In genomic region chr19:47510473-47511293, GRCm38 (mm10) we compare ENCODE assay signal across 8 mouse cellular contexts. TPM values are rescaled to one million over a fixed set of nuclear protein-coding genes. Genes with fewer than 3 reads are reported as not detected.
DNase-seq lines count a peak whose midpoint lies in the region; ATAC-seq and TF ChIP-seq lines count a peak whose summit lies in the region.

No protein-coding gene starts in this region.

- 45% methylated on average over 25 of the region's 25 CpGs for WGBS in kidney, adult 2 months
- WGBS in lung, embryonic 16.5 days = 45% methylated on average over 25 of the region's 25 CpGs

- TF ChIP-seq CTCF in kidney, adult 2 months (conservative IDR thresholded peaks at IDR 0.05; ENCODE audit: insufficient read depth, insufficient read length, low read depth, low read length) = no peak

- H3K4me3 ChIP-seq in kidney, adult 2 months (ENCODE audit: insufficient read depth, low read depth, low read length) = no peak overlapping the region
- no peak overlapping the region for H3K4me3 ChIP-seq in lung, embryonic 16.5 days (ENCODE audit: low read length)

- H3K4me1 ChIP-seq in kidney, adult 2 months (ENCODE audit: control insufficient read depth, insufficient read depth, low read length) = peaks cover 7% of the 10 kb centered on the region; the same call in 1 of the 2 replicates
- peaks cover 40% of the 10 kb centered on the region for H3K4me1 ChIP-seq in lung, embryonic 16.5 days (replicated peaks; ENCODE audit: control insufficient read depth, insufficient read depth, low read length)

- 0 out of 2 replicates have a peak overlapping the region, but pooled peaks have one; percentile 45 for H3K9ac ChIP-seq in lung, embryonic 16.5 days (ENCODE audit: low read length)

- peak; percentile 2; the same call in 1 of the 2 replicates for ATAC-seq in granulocyte monocyte progenitor cell, adult 5-6 weeks (replicated peaks; ENCODE audit: poor library complexity, severe bottlenecking)
- ATAC-seq in lung, embryonic 16.5 days (ENCODE audit: low read depth) = peak; percentile 47

- no peak overlapping the region for H3K4me2 ChIP-seq in lung, embryonic 16.5 days (ENCODE audit: low read depth, low read length)

- DNase-seq in 3T3-L1 (ENCODE audit: low read depth, low spot score) (peak; percentile 56), R1 (ENCODE audit: low read depth, low spot score) (peak; percentile 44)
- peak; percentile 79 for DNase-seq in kidney, adult 2 months
- peak; percentile 28 for DNase-seq in splenic B cell, adult 2 months (ENCODE audit: low read depth, low spot score)
- DNase-seq in left cerebral cortex, adult 8-10 months (ENCODE audit: low spot score in 2 of 2) = no peak
- DNase-seq in cerebellum, adult 11 months = no peak

- H3K27ac ChIP-seq in kidney, adult 2 months (ENCODE audit: insufficient read depth, low read depth, low read length) = peak overlapping the region; percentile 77
- H3K27ac ChIP-seq in lung, embryonic 16.5 days (ENCODE audit: low read length) = peak overlapping the region; percentile 89

- no peaks in the 10 kb centered on the region for H3K36me3 ChIP-seq in kidney, adult 2 months (ENCODE audit: control insufficient read depth, insufficient read depth, low read length)
- H3K36me3 ChIP-seq in lung, embryonic 16.5 days (ENCODE audit: control insufficient read depth, insufficient read depth, low read length) = peaks cover 8% of the 10 kb centered on the region
- H3K36me3 ChIP-seq in splenic B cell, adult 2 months (ENCODE audit: control insufficient read depth, insufficient read depth, low read length, poor library complexity, severe bottlenecking) = no peaks in the 10 kb centered on the region

- no peaks in the 10 kb centered on the region for H3K27me3 ChIP-seq in kidney, adult 2 months (replicated peaks; ENCODE audit: control insufficient read depth, insufficient read depth, low read length)
- H3K27me3 ChIP-seq in lung, embryonic 16.5 days (ENCODE audit: control insufficient read depth, insufficient read depth, low read depth, low read length) = no peaks in the 10 kb centered on the region
- H3K27me3 ChIP-seq in splenic B cell, adult 2 months (ENCODE audit: control insufficient read depth, insufficient read depth, low read length, poor library complexity, severe bottlenecking) = no peaks in the 10 kb centered on the region

- TF ChIP-seq POLR2A in kidney, adult 2 months (IDR thresholded peaks at IDR 0.05; ENCODE audit: low read depth, low read length) = no peak

- H3K9me3 ChIP-seq in lung, embryonic 16.5 days (ENCODE audit: control insufficient read depth, low read length) = no peaks in the 10 kb centered on the region

RNA-seq across cellular contexts. Expression of gene Stn1, which starts 26.6 kb away (rescaled TPM):
- total RNA-seq in granulocyte monocyte progenitor cell, adult 5-6 weeks (2014; fragmentation: Nextera tagmentation) = 2.6 and 5.5 TPM in 2 replicates
- total RNA-seq in granulocyte monocyte progenitor cell, adult 5-6 weeks (2017) = 5.5 and 7.1 TPM in 2 replicates
- polyA plus RNA-seq in kidney, adult 2 months (2012; rRNA removed) = 12.3 and 14.2 TPM in 2 replicates
- 55.5 and 59.7 TPM in 2 replicates for polyA plus RNA-seq in lung, embryonic 16.5 days (2015; fragmentation: Nextera tagmentation; extraction: Ambion mirVana)
- total RNA-seq in left cerebral cortex, adult 8-10 months (2022) = 10 to 100 TPM; 22.5 to 29.1 (median 25.3) TPM

RNA-seq across cellular contexts. Expression of gene Sh3pxd2a, which starts 46.5 kb away (rescaled TPM):
- 1.9 and 3.1 TPM in 2 replicates for total RNA-seq in granulocyte monocyte progenitor cell, adult 5-6 weeks (2014; fragmentation: Nextera tagmentation)
- total RNA-seq in granulocyte monocyte progenitor cell, adult 5-6 weeks (2017) = 1.1 and 1.2 TPM in 2 replicates
- polyA plus RNA-seq in kidney, adult 2 months (2012; rRNA removed) = 14.9 and 15.5 TPM in 2 replicates
- polyA plus RNA-seq in lung, embryonic 16.5 days (2015; fragmentation: Nextera tagmentation; extraction: Ambion mirVana) = 6.1 and 6.6 TPM in 2 replicates
- total RNA-seq in left cerebral cortex, adult 8-10 months (2022) = 10 to 100 TPM; 29.9 to 33.2 (median 31.8) TPM

Comparison
In these comparisons a context has a peak if more than half of its experiments do, and no peak if none do; other contexts are left out.
1. DNase-seq: peak in 3T3-L1 (single experiment), R1 (single experiment), kidney, adult 2 months (single experiment) and splenic B cell, adult 2 months (single experiment); none in left cerebral cortex, adult 8-10 months (0 of 2) and cerebellum, adult 11 months (single experiment).
2. RNA of gene Sh3pxd2a, which starts 46.5 kb away (total RNA-seq): 29.9 to 33.2 TPM in left cerebral cortex, adult 8-10 months; 1.1 to 3.1 TPM in granulocyte monocyte progenitor cell, adult 5-6 weeks; every median in the first group is over 4 times any median in the second.